Mouse (Mus musculus) heart, postnatal 0 days (tissue): ENCODE results near the gene Hrct1.

Source experiments
- CTCF ChIP-seq: IDR thresholded peaks from 2 replicates; pipeline ENCODE4 v1.5.1; 2016; ENCODE audit warnings: antibody characterized with exemption, control low read depth, low read depth
- EP300 ChIP-seq: IDR thresholded peaks from 2 replicates; pipeline ENCODE4 v1.6.1; 2016; ENCODE audit warnings: antibody characterized with exemption, low read depth

DNA sequence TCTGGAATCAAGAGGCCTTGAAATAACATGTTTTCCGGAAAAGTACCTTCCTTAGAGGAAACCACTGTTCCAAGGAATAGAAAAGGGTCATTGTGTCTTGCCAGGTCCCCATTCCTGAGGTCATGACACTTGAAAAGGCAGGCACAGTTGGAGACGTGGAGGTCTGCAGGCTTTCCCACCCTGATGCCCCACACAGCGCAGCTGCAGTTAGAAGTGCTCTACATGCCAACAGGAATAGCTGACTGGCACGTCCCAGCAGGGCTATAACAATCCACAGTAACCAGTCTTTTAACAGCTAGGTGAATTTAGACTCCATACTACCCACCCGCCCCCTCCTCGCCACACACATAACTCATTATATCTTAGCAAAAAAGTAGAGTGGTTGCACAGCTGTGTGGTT, 10.2 kb downstream of the Hrct1 start:
- TF ChIP-seq CTCF (no peak), EP300 (no peak)
